Mouse (Mus musculus) neural tube, embryonic 14.5 days (tissue): ENCODE results near the gene Gm10642. TPM values are rescaled to one million over a fixed set of nuclear protein-coding genes. Genes with fewer than 3 reads are reported as not detected.

ENCODE experiments used
- ATAC-seq: fragments of 200-750 bp; cut with Nextera tagmentation; 2 replicates; pipeline ENCODE4 v1.8.0; 2017; ENCODE audit warnings: low read depth, mild to moderate bottlenecking, moderate TSS enrichment, moderate library complexity
- H3K27ac ChIP-seq: fragments of 300-500 bp; sonication (generic); 2 replicates; pipeline ENCODE4 v1.5.1; 2014; ENCODE audit warnings: low read depth, mild to moderate bottlenecking, control low read depth, low read length, moderate library complexity, mixed read lengths
- H3K27me3 ChIP-seq: fragments of 300-500 bp; sonication (generic); 2 replicates; pipeline ENCODE4 v1.6.1; 2014; ENCODE audit warnings: low read length; ENCODE audit not compliant: control insufficient read depth, insufficient read depth
- H3K36me3 ChIP-seq: fragments of 300-500 bp; sonication (generic); 2 replicates; pipeline ENCODE4 v1.6.1; 2014; ENCODE audit warnings: low read length, mixed read lengths; ENCODE audit not compliant: control insufficient read depth, insufficient read depth
- H3K4me1 ChIP-seq: fragments of 300-500 bp; sonication (generic); 2 replicates; pipeline ENCODE4 v1.6.1; 2014; ENCODE audit warnings: low read length; ENCODE audit not compliant: control insufficient read depth, insufficient read depth
- H3K4me2 ChIP-seq: fragments of 300-500 bp; sonication (generic); 2 replicates; pipeline ENCODE4 v1.6.1; 2014; ENCODE audit warnings: mild to moderate bottlenecking, low read depth, low read length, control low read depth
- H3K4me3 ChIP-seq: fragments of 300-500 bp; sonication (generic); 2 replicates; pipeline ENCODE4 v1.5.1; 2014; ENCODE audit warnings: low read depth, low read length, control low read depth, mixed read lengths
- H3K9ac ChIP-seq: fragments of 300-500 bp; sonication (generic); replicated peaks from 2 replicates; pipeline ENCODE4 v1.6.1; 2014; ENCODE audit warnings: low read depth, mild to moderate bottlenecking, control low read depth, low read length, mixed read lengths
- H3K9me3 ChIP-seq: fragments of 300-500 bp; sonication (generic); 2 replicates; pipeline ENCODE4 v1.6.1; 2016; ENCODE audit warnings: low read length; ENCODE audit not compliant: control insufficient read depth
- WGBS: fragments of 180-500 bp; shearing (Covaris S2); extraction: QIAGEN DNeasy Blood & Tissue Kit; methylation state at CpG from one replicate; pipeline ENCODE4 v1.1.7; 2014; 5-methylcytosine and 5-hydroxymethylcytosine counted together
- polyA plus RNA-seq: library from polyadenylated mRNA; unstranded; fragments of >200 nt; fragmentation: Nextera tagmentation; extraction: Ambion mirVana; gene quantifications from 2 replicates; pipeline ENCODE4 v1.2.1, GENCODE M21; 2014

Gm10642 gene
- polyA plus RNA-seq, 1 experiment from 2014 or later = 0.33 TPM

DNA sequence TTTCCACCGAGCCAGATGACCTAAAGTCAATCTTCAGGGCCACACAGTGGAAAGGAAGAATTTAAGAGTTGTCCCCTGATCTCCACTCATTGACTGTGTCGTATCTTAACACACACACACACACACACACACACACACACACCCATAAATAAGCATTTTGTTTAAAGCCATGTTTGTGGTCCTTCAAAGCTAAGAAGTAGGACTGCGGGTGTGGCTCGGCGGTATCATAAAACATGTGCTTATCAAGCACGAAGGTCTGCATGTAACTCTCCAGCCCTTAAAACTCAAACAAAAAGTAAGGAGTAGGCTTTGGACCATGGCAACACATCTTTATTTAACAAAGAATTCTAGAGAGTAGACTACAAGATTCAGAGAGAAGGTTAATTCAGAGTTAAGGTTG is 14.3 kb downstream of the Gm10642 start:
- Histone ChIP-seq H3K36me3 (no peaks in the 10 kb centered on the region), H3K9ac (no peak overlapping the region), H3K4me1 (no peaks in the 10 kb centered on the region), H3K27me3 (no peaks in the 10 kb centered on the region), H3K9me3 (no peaks in the 10 kb centered on the region), H3K4me3 (no peak overlapping the region), H3K27ac (no peak overlapping the region), H3K4me2 (no peak overlapping the region)
- 96% methylated on average over 6 of the region's 6 CpGs for WGBS
- ATAC-seq = no peak

DNA sequence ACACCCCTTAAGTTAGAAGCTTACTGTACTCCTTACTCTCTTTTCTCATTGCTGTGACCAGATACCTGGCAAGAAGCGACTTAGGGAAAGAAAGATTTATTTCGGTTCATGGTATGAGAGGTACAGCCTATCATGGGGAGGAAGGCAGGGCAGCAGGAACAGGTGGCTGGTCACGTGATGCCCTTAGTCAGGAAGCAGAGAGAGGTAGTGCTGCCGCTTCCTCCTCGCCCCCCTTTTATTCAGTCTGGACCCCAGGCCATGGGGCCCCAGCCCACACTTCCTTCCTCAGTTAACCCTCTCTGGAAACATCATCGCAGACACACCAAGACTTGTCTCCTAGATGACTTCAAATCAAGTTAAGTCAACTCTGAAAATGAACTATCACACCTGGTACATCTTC is 15.2 kb downstream of the Gm10642 start:
- no peak overlapping the region for H3K4me2 ChIP-seq
- no peak overlapping the region for H3K27ac ChIP-seq
- H3K9ac ChIP-seq = no peak overlapping the region
- no peaks in the 10 kb centered on the region for H3K27me3 ChIP-seq
- no peak for ATAC-seq
- no peaks in the 10 kb centered on the region for H3K36me3 ChIP-seq
- H3K9me3 ChIP-seq = no peaks in the 10 kb centered on the region
- no peak overlapping the region for H3K4me3 ChIP-seq
- 78% methylated on average over 6 of the region's 6 CpGs for WGBS
- no peaks in the 10 kb centered on the region for H3K4me1 ChIP-seq

GRCm38 (mm10) chr9:70671772-70672579 is 15.9 kb downstream of the Gm10642 start:
- Histone ChIP-seq H3K4me3 (no peak overlapping the region), H3K9ac (no peak overlapping the region), H3K4me2 (no peak overlapping the region), H3K27ac (no peak overlapping the region), H3K36me3 (no peaks in the 10 kb centered on the region), H3K4me1 (no peaks in the 10 kb centered on the region), H3K27me3 (no peaks in the 10 kb centered on the region), H3K9me3 (no peaks in the 10 kb centered on the region)
- no peak for ATAC-seq
- WGBS = 61% methylated on average over 10 of the region's 10 CpGs

DNA sequence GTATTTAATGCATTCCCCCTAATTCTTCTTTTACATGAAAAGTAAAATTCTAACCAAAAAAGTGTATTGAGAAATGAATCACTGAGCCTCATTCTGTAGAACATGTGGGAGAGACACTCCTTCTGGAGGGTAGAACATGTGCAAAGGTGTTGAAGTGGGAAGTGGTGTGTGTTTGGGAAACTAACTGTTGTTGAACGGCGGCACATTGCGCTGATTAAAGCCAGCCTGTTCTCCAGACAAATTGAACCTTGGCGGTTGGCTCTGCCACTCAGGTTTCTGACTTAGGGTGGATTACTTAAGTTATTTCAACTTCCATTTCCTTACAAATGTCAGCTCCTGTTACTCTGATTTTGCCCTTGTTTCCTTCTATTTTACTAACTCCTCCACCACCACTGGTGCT is 17.6 kb downstream of the Gm10642 start:
- H3K36me3 ChIP-seq = no peaks in the 10 kb centered on the region
- WGBS = 88% methylated on average over 4 of the region's 4 CpGs
- H3K4me3 ChIP-seq = no peak overlapping the region
- H3K27me3 ChIP-seq = no peaks in the 10 kb centered on the region
- H3K9me3 ChIP-seq = no peaks in the 10 kb centered on the region
- no peaks in the 10 kb centered on the region for H3K4me1 ChIP-seq
- no peak for ATAC-seq
- H3K27ac ChIP-seq = no peak overlapping the region
- no peak overlapping the region for H3K9ac ChIP-seq
- no peak overlapping the region for H3K4me2 ChIP-seq

- H3K4me3 ChIP-seq = no peak overlapping the region
- no peak overlapping the region for H3K27ac ChIP-seq
- H3K9me3 ChIP-seq = no peaks in the 10 kb centered on the region
- no peak for ATAC-seq
- H3K36me3 ChIP-seq = no peaks in the 10 kb centered on the region
- no peak overlapping the region for H3K9ac ChIP-seq
- H3K27me3 ChIP-seq = no peaks in the 10 kb centered on the region
- H3K4me2 ChIP-seq = no peak overlapping the region
- H3K4me1 ChIP-seq = peaks cover 2% of the 10 kb centered on the region
- 83% methylated on average over 4 of the region's 4 CpGs for WGBS
These were observed 19.1 kb downstream of the Gm10642 start for GRCm38 (mm10) chr9:70675117-70675516.

DNA sequence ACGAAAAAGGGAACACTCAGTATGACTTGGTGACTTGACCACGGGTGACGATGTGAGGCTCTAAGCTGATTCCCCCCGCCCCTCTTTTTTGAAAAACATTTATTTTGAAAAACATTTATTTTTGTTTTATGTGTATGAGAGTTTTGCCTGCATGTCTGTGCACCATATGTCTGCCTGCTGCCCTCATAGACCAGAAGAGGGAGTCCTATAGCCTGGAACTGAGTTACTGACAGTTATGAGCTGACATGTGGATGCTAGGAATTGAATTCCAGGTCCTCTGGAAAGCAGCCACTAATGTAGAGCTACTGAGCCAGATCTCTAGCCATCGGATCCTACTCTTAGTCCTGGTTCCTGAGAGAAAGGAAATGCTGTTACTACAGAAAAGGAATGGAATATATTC is 19.9 kb downstream of the Gm10642 start:
- Histone ChIP-seq H3K9me3 (no peaks in the 10 kb centered on the region), H3K27me3 (no peaks in the 10 kb centered on the region), H3K4me3 (no peak overlapping the region), H3K4me1 (peaks cover 10% of the 10 kb centered on the region), H3K27ac (no peak overlapping the region), H3K4me2 (no peak overlapping the region), H3K9ac (no peak overlapping the region), H3K36me3 (no peaks in the 10 kb centered on the region)
- 88% methylated on average over 5 of the region's 5 CpGs for WGBS
- ATAC-seq = no peak

GRCm38 (mm10) chr9:70678682-70679131 is 22.7 kb downstream of the Gm10642 start, which contains the start of gene Adam10:
Gene Adam10, plus strand, starts transcription at chr9:70678997.
- peak within 1 kb of the TSS; percentile 86 for H3K4me2 ChIP-seq
- WGBS = under 1% methylated on average over 41 of the region's 48 CpGs
- H3K27me3 ChIP-seq = no peaks in the 10 kb centered on the region
- H3K4me1 ChIP-seq = peaks cover 21% of the 10 kb centered on the region
- H3K36me3 ChIP-seq = no peaks in the 10 kb centered on the region
- H3K9me3 ChIP-seq = no peaks in the 10 kb centered on the region
- peak within 1 kb of the TSS; percentile 92 for H3K9ac ChIP-seq
- H3K4me3 ChIP-seq = peak within 1 kb of the TSS; percentile 97
- peak within 1 kb of the TSS; percentile 93 for H3K27ac ChIP-seq
- peak; percentile 99 for ATAC-seq

- Histone ChIP-seq H3K4me2 (peak overlapping the region; percentile 86), H3K27me3 (no peaks in the 10 kb centered on the region), H3K27ac (peak overlapping the region; percentile 93), H3K9me3 (no peaks in the 10 kb centered on the region), H3K4me1 (peaks cover 21% of the 10 kb centered on the region), H3K36me3 (no peaks in the 10 kb centered on the region), H3K4me3 (peak overlapping the region; percentile 97), H3K9ac (peak overlapping the region; percentile 92)
- WGBS = under 1% methylated on average over 83 of the region's 103 CpGs
- ATAC-seq = no peak; the same call in none of the 2 replicates
These were observed 23.4 kb downstream of the Gm10642 start for GRCm38 (mm10) chr9:70679132-70680091.

GRCm38 (mm10) chr9:70682202-70682601 is 26.2 kb downstream of the Gm10642 start:
- H3K4me3 ChIP-seq = no peak overlapping the region
- no peak overlapping the region for H3K27ac ChIP-seq
- 91% methylated on average over 1 of the region's 1 CpGs for WGBS
- no peak overlapping the region for H3K9ac ChIP-seq
- no peaks in the 10 kb centered on the region for H3K27me3 ChIP-seq
- peaks cover 21% of the 10 kb centered on the region for H3K4me1 ChIP-seq
- H3K4me2 ChIP-seq = no peak overlapping the region
- H3K36me3 ChIP-seq = no peaks in the 10 kb centered on the region
- no peak for ATAC-seq
- no peaks in the 10 kb centered on the region for H3K9me3 ChIP-seq
